Mouse (Mus musculus) intestine, embryonic 16.5 days (tissue): ENCODE measurements around the gene Gtf2h2. TPM values are rescaled to one million over a fixed set of nuclear protein-coding genes. Genes with fewer than 3 reads are reported as not detected.
A peak's percentile ranks its signal among the peaks of the same experiment; 100 is the strongest.

Experiments used
- ATAC-seq: fragments of 200-750 bp; cut with Nextera tagmentation; 2 replicates; pipeline ENCODE4 v1.8.0; 2017; ENCODE audit warnings: moderate TSS enrichment, moderate library complexity
- H3K27ac ChIP-seq: fragments of 300-500 bp; sonication (generic); 2 replicates; pipeline ENCODE4 v1.5.1; 2014; ENCODE audit warnings: mild to moderate bottlenecking, low read length
- H3K27me3 ChIP-seq: fragments of 300-500 bp; sonication (generic); replicated peaks from 2 replicates; pipeline ENCODE4 v1.6.1; 2014; ENCODE audit warnings: low read length, control low read depth, mixed read lengths; ENCODE audit not compliant: control insufficient read depth, insufficient read depth
- H3K36me3 ChIP-seq: fragments of 300-500 bp; sonication (generic); 2 replicates; pipeline ENCODE4 v1.6.1; 2014; ENCODE audit warnings: low read length, control low read depth; ENCODE audit not compliant: control insufficient read depth, insufficient read depth
- H3K4me1 ChIP-seq: fragments of 300-500 bp; sonication (generic); 2 replicates; pipeline ENCODE4 v1.6.1; 2014; ENCODE audit warnings: low read length, control low read depth, mixed read lengths; ENCODE audit not compliant: control insufficient read depth, insufficient read depth
- H3K4me2 ChIP-seq: fragments of 300-500 bp; sonication (generic); 2 replicates; pipeline ENCODE4 v1.6.1; 2014; ENCODE audit warnings: low read depth, low read length, control low read depth
- H3K4me3 ChIP-seq: fragments of 300-500 bp; sonication (generic); 2 replicates; pipeline ENCODE4 v1.5.1; 2014; ENCODE audit warnings: mild to moderate bottlenecking, low read length
- H3K9ac ChIP-seq: fragments of 300-500 bp; sonication (generic); 2 replicates; pipeline ENCODE4 v1.6.1; 2014; ENCODE audit warnings: low read depth, low read length
- H3K9me3 ChIP-seq: fragments of 300-500 bp; sonication (generic); 2 replicates; pipeline ENCODE4 v1.6.1; 2016; ENCODE audit warnings: low read length, control low read depth; ENCODE audit not compliant: control insufficient read depth
- WGBS: fragments of 180-500 bp; shearing (Covaris S2); extraction: QIAGEN DNeasy Blood & Tissue Kit; methylation state at CpG from one replicate; pipeline ENCODE4 v1.1.7; 2014; 5-methylcytosine and 5-hydroxymethylcytosine counted together
- polyA plus RNA-seq: library from polyadenylated mRNA; unstranded; fragments of >200 nt; fragmentation: Nextera tagmentation; extraction: Ambion mirVana; gene quantifications from 2 replicates; pipeline ENCODE4 v1.2.1, GENCODE M21; 2015

Gtf2h2 gene
- polyA plus RNA-seq: 70.9 and 84.0 TPM in 2 replicates

- Histone ChIP-seq H3K4me1 (peaks cover 12% of the 10 kb centered on the region; the same call in 1 of the 2 replicates), H3K4me3 (peak within 1 kb of the TSS; percentile 89), H3K9me3 (no peaks in the 10 kb centered on the region), H3K36me3 (no peaks in the 10 kb centered on the region), H3K27ac (peak within 1 kb of the TSS; percentile 90), H3K9ac (peak within 1 kb of the TSS; percentile 95), H3K4me2 (peak within 1 kb of the TSS; percentile 64), H3K27me3 (no peaks in the 10 kb centered on the region)
- peak; percentile 86 for ATAC-seq
- WGBS: under 1% methylated on average over 50 of the region's 51 CpGs
Observed at GRCm38 (mm10) chr13:100492061-100492787, at the start of gene Gtf2h2. TSS of gene Gtf2h2 (minus strand) at chr13:100492579.

- no peak overlapping the region for H3K9ac ChIP-seq
- no peak overlapping the region for H3K4me3 ChIP-seq
- no peaks in the 10 kb centered on the region for H3K36me3 ChIP-seq
- 0 out of 2 replicates have a peak, but pooled peaks cover 3% of the 10 kb centered on the region for H3K4me1 ChIP-seq
- no peak overlapping the region for H3K27ac ChIP-seq
- no peak overlapping the region for H3K4me2 ChIP-seq
- no peak for ATAC-seq
- H3K27me3 ChIP-seq: no peaks in the 10 kb centered on the region
- whole genome bisulfite sequencing: 66% methylated on average over 3 of the region's 3 CpGs
- H3K9me3 ChIP-seq: no peaks in the 10 kb centered on the region
Observed at GRCm38 (mm10) chr13:100536149-100536548, 43.8 kb upstream of the Gtf2h2 start.

- Histone ChIP-seq H3K9me3 (peaks cover 4% of the 10 kb centered on the region; the same call in 1 of the 2 replicates), H3K36me3 (no peaks in the 10 kb centered on the region), H3K4me3 (no peak overlapping the region), H3K4me1 (0 out of 2 replicates have a peak, but pooled peaks cover 3% of the 10 kb centered on the region), H3K27me3 (no peaks in the 10 kb centered on the region), H3K9ac (no peak overlapping the region), H3K27ac (peak overlapping the region; percentile 83), H3K4me2 (peak overlapping the region; percentile 30)
- ATAC-seq: peak; percentile 94
- 33% methylated on average over 6 of the region's 6 CpGs for WGBS
Observed at GRCm38 (mm10) chr13:100532788-100533365, 40.5 kb upstream of the Gtf2h2 start.

- 35% methylated on average over 6 of the region's 6 CpGs for WGBS
- no peak overlapping the region for H3K4me3 ChIP-seq
- no peaks in the 10 kb centered on the region for H3K27me3 ChIP-seq
- peak; percentile 11; the same call in 1 of the 2 replicates for ATAC-seq
- H3K36me3 ChIP-seq: no peaks in the 10 kb centered on the region
- peak overlapping the region; percentile 58; the same call in 1 of the 2 replicates for H3K27ac ChIP-seq
- H3K4me2 ChIP-seq: no peak overlapping the region
- peaks cover 4% of the 10 kb centered on the region; the same call in 1 of the 2 replicates for H3K9me3 ChIP-seq
- peak overlapping the region; percentile 40; the same call in 1 of the 2 replicates for H3K9ac ChIP-seq
- H3K4me1 ChIP-seq: peaks cover 15% of the 10 kb centered on the region
Observed at GRCm38 (mm10) chr13:100526649-100527038, 34.3 kb upstream of the Gtf2h2 start.

- Histone ChIP-seq H3K27me3 (no peaks in the 10 kb centered on the region), H3K9me3 (peaks cover 4% of the 10 kb centered on the region; the same call in 1 of the 2 replicates), H3K36me3 (no peaks in the 10 kb centered on the region), H3K4me3 (no peak overlapping the region), H3K9ac (no peak overlapping the region), H3K4me2 (no peak overlapping the region), H3K4me1 (peaks cover 20% of the 10 kb centered on the region), H3K27ac (no peak overlapping the region)
- no peak for ATAC-seq
- 53% methylated on average over 6 of the region's 6 CpGs for WGBS
Observed at GRCm38 (mm10) chr13:100525935-100526648, 33.7 kb upstream of the Gtf2h2 start.

GRCm38 (mm10) chr13:100524896-100525295, 32.5 kb upstream of the Gtf2h2 start:
- Histone ChIP-seq H3K9ac (no peak overlapping the region), H3K27ac (no peak overlapping the region)
- 84% methylated on average over 6 of the region's 6 CpGs for WGBS

GRCm38 (mm10) chr13:100523698-100524097, 31.3 kb upstream of the Gtf2h2 start:
- H3K27me3 ChIP-seq: no peaks in the 10 kb centered on the region
- H3K9me3 ChIP-seq: no peaks in the 10 kb centered on the region
- peaks cover 27% of the 10 kb centered on the region for H3K4me1 ChIP-seq
- no peak overlapping the region for H3K4me3 ChIP-seq
- no peak for ATAC-seq
- 77% methylated on average over 2 of the region's 2 CpGs for WGBS
- no peak overlapping the region for H3K9ac ChIP-seq
- H3K27ac ChIP-seq: no peak overlapping the region
- H3K36me3 ChIP-seq: no peaks in the 10 kb centered on the region
- no peak overlapping the region for H3K4me2 ChIP-seq

More at GRCm38 (mm10) chr13:100524896-100525295, 32.5 kb upstream of the Gtf2h2 start:
- H3K4me2 ChIP-seq: no peak overlapping the region
- ATAC-seq: no peak
- no peaks in the 10 kb centered on the region for H3K36me3 ChIP-seq
- H3K27me3 ChIP-seq: no peaks in the 10 kb centered on the region
- H3K9me3 ChIP-seq: peaks cover 3% of the 10 kb centered on the region; the same call in 1 of the 2 replicates
- H3K4me3 ChIP-seq: no peak overlapping the region
- H3K4me1 ChIP-seq: peaks cover 22% of the 10 kb centered on the region

GRCm38 (mm10) chr13:100521724-100522591, 29.6 kb upstream of the Gtf2h2 start:
- ATAC-seq: peak; percentile 53

More at GRCm38 (mm10) chr13:100521724-100522591, 29.6 kb upstream of the Gtf2h2 start:
- Histone ChIP-seq H3K4me1 (peaks cover 27% of the 10 kb centered on the region), H3K9ac (no peak overlapping the region), H3K27ac (peak overlapping the region; percentile 69), H3K4me3 (no peak overlapping the region), H3K27me3 (no peaks in the 10 kb centered on the region), H3K36me3 (no peaks in the 10 kb centered on the region), H3K4me2 (no peak overlapping the region), H3K9me3 (no peaks in the 10 kb centered on the region)
- WGBS: 71% methylated on average over 9 of the region's 9 CpGs
